Comparison of ENCODE assay signal across 8 mouse cellular contexts in the genomic region with DNA sequence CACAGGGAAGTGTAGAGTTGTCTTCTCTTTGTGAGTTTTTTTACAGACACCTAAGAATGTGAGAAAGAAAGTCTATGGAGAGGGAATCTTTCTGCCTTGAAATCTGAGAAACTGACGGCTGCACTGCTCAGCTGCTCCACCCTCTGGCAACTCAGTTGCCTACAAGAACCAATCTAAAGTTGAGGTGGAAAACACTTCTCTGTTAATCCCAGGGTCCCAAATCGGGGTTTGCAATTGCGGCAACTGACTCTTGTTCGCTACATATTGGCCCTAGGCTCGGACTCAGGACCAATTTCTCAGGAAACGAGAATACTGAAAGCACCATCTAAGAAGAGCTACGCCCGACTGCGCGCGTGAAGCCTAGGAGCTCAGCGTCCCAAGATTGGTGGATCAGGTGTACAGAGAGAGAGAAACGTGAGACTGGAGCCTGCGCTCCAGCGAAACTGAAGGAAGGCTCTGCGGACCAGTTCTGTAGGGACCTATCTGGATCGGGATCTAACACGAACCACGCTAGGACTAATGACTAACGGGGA. TPM values are rescaled to one million over a fixed set of nuclear protein-coding genes. Genes with fewer than 3 reads are reported as not detected.
DNase-seq lines count a peak whose midpoint lies in the region; ATAC-seq lines count a peak whose summit lies in the region.

No protein-coding gene starts in this region.

- WGBS in heart, embryonic 12.5 days: under 1% methylated on average over 20 of the region's 20 CpGs
- under 1% methylated on average over 20 of the region's 20 CpGs for WGBS in kidney, embryonic 14.5 days
- WGBS in liver, embryonic 11.5 days: 1% methylated on average over 20 of the region's 20 CpGs

- no peaks in the 10 kb centered on the region for H3K36me3 ChIP-seq in heart, embryonic 12.5 days
- no peaks in the 10 kb centered on the region for H3K36me3 ChIP-seq in kidney, embryonic 14.5 days (ENCODE audit: control insufficient read depth, insufficient read depth, low read length)
- no peaks in the 10 kb centered on the region for H3K36me3 ChIP-seq in liver, embryonic 11.5 days (ENCODE audit: control insufficient read depth, insufficient read depth, low read length)

- peak; percentile 58 for ATAC-seq in common myeloid progenitor, adult 5-6 weeks (replicated peaks; ENCODE audit: low read depth, poor library complexity, severe bottlenecking)
- no peak for ATAC-seq in heart, embryonic 12.5 days (ENCODE audit: insufficient number of reproducible peaks, low FRiP score)
- ATAC-seq in kidney, embryonic 14.5 days (ENCODE audit: low FRiP score, low TSS enrichment): peak; percentile 82
- ATAC-seq in liver, embryonic 11.5 days (replicated peaks; ENCODE audit: low FRiP score): no peak

- peak overlapping the region; percentile 98 for H3K4me2 ChIP-seq in heart, embryonic 12.5 days
- H3K4me2 ChIP-seq in kidney, embryonic 14.5 days (replicated peaks; ENCODE audit: low read depth, low read length): peak overlapping the region; percentile 57
- H3K4me2 ChIP-seq in liver, embryonic 11.5 days: peak overlapping the region; percentile 70

- 0 out of 2 replicates have a peak, but pooled peaks cover 13% of the 10 kb centered on the region for H3K4me1 ChIP-seq in heart, embryonic 12.5 days (replicated peaks)
- no peaks in the 10 kb centered on the region for H3K4me1 ChIP-seq in kidney, embryonic 14.5 days (ENCODE audit: control insufficient read depth, insufficient read depth, low read length)
- H3K4me1 ChIP-seq in liver, embryonic 11.5 days (replicated peaks; ENCODE audit: control insufficient read depth, insufficient read depth, low read length): no peaks in the 10 kb centered on the region

- peak; percentile 16 for DNase-seq in 3T3-L1 (ENCODE audit: low read depth, low spot score)
- DNase-seq in NIH3T3 (ENCODE audit: low read depth): peak; percentile 14
- DNase-seq in liver, embryonic 11.5 days (ENCODE audit: low spot score): no peak
- peak; percentile 52 for DNase-seq in neural tube, embryonic 10.5 days (ENCODE audit: extremely low spot score, low spot score)
- no peak for DNase-seq in spleen, postnatal 14 days (ENCODE audit: low spot score in 2 of 2)

- peak overlapping the region; percentile 49 for H3K4me3 ChIP-seq in heart, embryonic 12.5 days
- H3K4me3 ChIP-seq in kidney, embryonic 14.5 days (ENCODE audit: low read length): peak overlapping the region; percentile 34
- peak overlapping the region; percentile 36 for H3K4me3 ChIP-seq in liver, embryonic 11.5 days (ENCODE audit: low read depth, low read length)

- H3K27me3 ChIP-seq in heart, embryonic 12.5 days (replicated peaks): peaks cover 33% of the 10 kb centered on the region
- peaks cover 13% of the 10 kb centered on the region for H3K27me3 ChIP-seq in kidney, embryonic 14.5 days (ENCODE audit: control insufficient read depth, insufficient read depth, low read length)
- H3K27me3 ChIP-seq in liver, embryonic 11.5 days (replicated peaks; ENCODE audit: control insufficient read depth, insufficient read depth, low read length): peaks cover 37% of the 10 kb centered on the region

- no peaks in the 10 kb centered on the region for H3K9me3 ChIP-seq in heart, embryonic 12.5 days (replicated peaks)
- H3K9me3 ChIP-seq in kidney, embryonic 14.5 days (ENCODE audit: control insufficient read depth, low read length): no peaks in the 10 kb centered on the region
- H3K9me3 ChIP-seq in liver, embryonic 11.5 days (ENCODE audit: control insufficient read depth, low read length): no peaks in the 10 kb centered on the region

- H3K27ac ChIP-seq in heart, embryonic 12.5 days (ENCODE audit: poor library complexity, severe bottlenecking): no peak overlapping the region
- H3K27ac ChIP-seq in kidney, embryonic 14.5 days (ENCODE audit: low read depth, low read length): no peak overlapping the region
- no peak overlapping the region for H3K27ac ChIP-seq in liver, embryonic 11.5 days (ENCODE audit: low read depth, low read length)

- peak overlapping the region; percentile 39 for H3K9ac ChIP-seq in heart, embryonic 12.5 days
- 0 out of 2 replicates have a peak overlapping the region, but pooled peaks have one; percentile 1 for H3K9ac ChIP-seq in kidney, embryonic 14.5 days (ENCODE audit: low read depth, low read length)
- H3K9ac ChIP-seq in liver, embryonic 11.5 days (ENCODE audit: low read depth, low read length): no peak overlapping the region

RNA-seq across cellular contexts. Expression of a gene that starts 0.5 kb away (rescaled TPM):
- total RNA-seq in common myeloid progenitor, adult 5-6 weeks (2017): not detected in 2 replicates
- polyA plus RNA-seq in heart, embryonic 12.5 days (2016; fragmentation: Nextera tagmentation; extraction: Ambion mirVana): 6.5 and 7.4 TPM in 2 replicates
- 0.31 and 1.5 TPM in 2 replicates for polyA plus RNA-seq in kidney, embryonic 14.5 days (2014; fragmentation: Nextera tagmentation; extraction: Ambion mirVana)
- 0.35 and 1.4 TPM in 2 replicates for polyA plus RNA-seq in liver, embryonic 11.5 days (2014; fragmentation: Nextera tagmentation; extraction: Ambion mirVana)

Comparison
In these comparisons a context has a peak if more than half of its experiments do, and no peak if none do; other contexts are left out.
1. DNase-seq: peak in 3T3-L1 (single experiment), NIH3T3 (single experiment) and neural tube, embryonic 10.5 days (single experiment); none in liver, embryonic 11.5 days (single experiment) and spleen, postnatal 14 days (0 of 2).
2. ATAC-seq: peak in common myeloid progenitor, adult 5-6 weeks (single experiment) and kidney, embryonic 14.5 days (single experiment); none in heart, embryonic 12.5 days (single experiment) and liver, embryonic 11.5 days (single experiment).
3. Peak in every context shown above with its lines, with median percentiles within 50 percentile points of each other: H3K4me2 ChIP-seq and H3K4me3 ChIP-seq.